Mouse (Mus musculus) olfactory bulb, adult 2 months (tissue): ENCODE results near the gene Tpst2.

ENCODE experiments used
- CTCF ChIP-seq: fragments of 200-500 bp; IDR thresholded peaks from 2 replicates; pipeline ENCODE4 v1.5.1; 2012; ENCODE audit warnings: low read depth, mild to moderate bottlenecking, low read length, moderate library complexity; ENCODE audit not compliant: insufficient read depth
- POLR2A ChIP-seq: fragments of 200-500 bp; IDR thresholded peaks from 2 replicates; pipeline ENCODE4 v1.6.1; 2012; ENCODE audit warnings: mild to moderate bottlenecking, low read depth, low read length, moderate library complexity; ENCODE audit not compliant: insufficient read depth

- no peak for TF ChIP-seq CTCF
- TF ChIP-seq POLR2A, result no peak
Observed at GRCm38 (mm10) chr5:112356322-112356721, 79.8 kb downstream of the Tpst2 start.
